Mouse (Mus musculus): Measurements from ENCODE around the gene Pank2.

GRCm38 (mm10) chr2:131286276-131286675 is 24.0 kb downstream of the Pank2 start:
- no peak for TF ChIP-seq POLR2A (IDR thresholded peaks at IDR 0.05; ENCODE audit: borderline replicate concordance, extremely low read depth, insufficient read depth, insufficient read length, poor library complexity, severe bottlenecking)
- TF ChIP-seq CTCF (IDR thresholded peaks at IDR 0.05; ENCODE audit: borderline replicate concordance, extremely low read depth, insufficient read depth, insufficient read length) = no peak

Data from brain, embryonic 14.5 days (tissue).